Mouse (Mus musculus): Measurements from ENCODE around the gene Asrgl1. TPM values are rescaled to one million over a fixed set of nuclear protein-coding genes. Genes with fewer than 3 reads are reported as not detected.
A peak's percentile ranks its signal among the peaks of the same experiment; 100 is the strongest.
"Not testable (repeated sequence)": the region's sequence is repeated elsewhere in the genome, so short reads cannot be mapped to it uniquely, and the experiment has no call there.

Gene Asrgl1
- polyA plus RNA-seq, 1 experiment from 2014 or later = 15.0 TPM

GRCm38 (mm10) chr19:9090191-9090590, 45.2 kb downstream of the Asrgl1 start:
- Histone ChIP-seq H3K27me3 (ENCODE audit: insufficient read depth, low read length) (no peaks in the 10 kb centered on the region), H3K9ac (no peak overlapping the region), H3K27ac (ENCODE audit: low read depth) (no peak overlapping the region), H3K9me3 (ENCODE audit: low read depth, low read length) (no peaks in the 10 kb centered on the region), H3K36me3 (ENCODE audit: insufficient read depth) (no peaks in the 10 kb centered on the region), H3K4me2 (no peak overlapping the region), H3K4me3 (ENCODE audit: low read depth, low read length) (no peak overlapping the region), H3K4me1 (ENCODE audit: insufficient read depth) (no peaks in the 10 kb centered on the region)
- WGBS = 67% methylated on average over 4 of the region's 4 CpGs
- no peak for ATAC-seq (ENCODE audit: insufficient read depth)
- no peak for TF ChIP-seq CTCF (IDR thresholded peaks at IDR 0.05; ENCODE audit: low read depth)
- DNase-seq = no peak

GRCm38 (mm10) chr19:9087821-9088220, 47.6 kb downstream of the Asrgl1 start, which contains the start of gene Scgb1a1:
Gene Scgb1a1 (minus strand): TSS chr19:9087958.
- H3K4me1 ChIP-seq (ENCODE audit: insufficient read depth) = no peaks in the 10 kb centered on the region
- no peak within 1 kb of the TSS for H3K9ac ChIP-seq
- ATAC-seq (ENCODE audit: insufficient read depth) = no peak
- DNase-seq = no peak
- 75% methylated on average over 4 of the region's 4 CpGs for WGBS
- TF ChIP-seq CTCF (IDR thresholded peaks at IDR 0.05; ENCODE audit: low read depth) = no peak
- H3K27ac ChIP-seq (ENCODE audit: low read depth) = no peak within 1 kb of the TSS
- no peak within 1 kb of the TSS for H3K4me2 ChIP-seq
- H3K4me3 ChIP-seq (ENCODE audit: low read depth, low read length) = no peak within 1 kb of the TSS
- no peaks in the 10 kb centered on the region for H3K9me3 ChIP-seq (ENCODE audit: low read depth, low read length)
- no peaks in the 10 kb centered on the region for H3K27me3 ChIP-seq (ENCODE audit: insufficient read depth, low read length)
- no peaks in the 10 kb centered on the region for H3K36me3 ChIP-seq (ENCODE audit: insufficient read depth)

DNA sequence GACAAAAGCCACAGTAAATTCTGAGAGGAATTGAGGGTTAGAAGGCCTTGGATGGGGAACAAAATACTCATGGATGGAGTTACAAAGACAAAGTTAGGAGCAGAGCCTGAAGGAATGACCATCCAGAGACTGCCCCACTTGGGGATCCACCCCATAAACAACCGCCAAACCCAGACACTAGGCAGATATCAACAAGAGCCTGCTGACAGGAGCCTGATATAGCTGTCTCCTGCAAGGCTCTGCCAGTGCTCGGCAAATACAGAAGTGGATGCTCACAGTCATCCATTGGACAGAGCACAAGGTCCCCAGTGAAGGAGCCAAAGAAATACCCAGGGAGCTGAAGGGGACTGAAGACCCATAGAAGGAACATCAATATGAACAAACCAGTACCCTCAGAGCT, 51.5 kb downstream of the Asrgl1 start:
- not testable (repeated sequence) for H3K9ac ChIP-seq; H3K4me3 ChIP-seq (ENCODE audit: low read depth, low read length); H3K4me1 ChIP-seq (ENCODE audit: insufficient read depth); H3K27me3 ChIP-seq (ENCODE audit: insufficient read depth, low read length); ATAC-seq (ENCODE audit: insufficient read depth); H3K4me2 ChIP-seq; H3K36me3 ChIP-seq (ENCODE audit: insufficient read depth); DNase-seq; H3K9me3 ChIP-seq (ENCODE audit: low read depth, low read length); H3K27ac ChIP-seq (ENCODE audit: low read depth)
- WGBS = 42% methylated on average over 2 of the region's 2 CpGs

- Histone ChIP-seq H3K9ac (peak overlapping the region; percentile 42), H3K4me3 (ENCODE audit: low read depth, low read length) (no peak overlapping the region), H3K4me2 (peak overlapping the region; percentile 45)
Measured at GRCm38 (mm10) chr19:9083010-9083355, 52.5 kb downstream of the Asrgl1 start.

DNA sequence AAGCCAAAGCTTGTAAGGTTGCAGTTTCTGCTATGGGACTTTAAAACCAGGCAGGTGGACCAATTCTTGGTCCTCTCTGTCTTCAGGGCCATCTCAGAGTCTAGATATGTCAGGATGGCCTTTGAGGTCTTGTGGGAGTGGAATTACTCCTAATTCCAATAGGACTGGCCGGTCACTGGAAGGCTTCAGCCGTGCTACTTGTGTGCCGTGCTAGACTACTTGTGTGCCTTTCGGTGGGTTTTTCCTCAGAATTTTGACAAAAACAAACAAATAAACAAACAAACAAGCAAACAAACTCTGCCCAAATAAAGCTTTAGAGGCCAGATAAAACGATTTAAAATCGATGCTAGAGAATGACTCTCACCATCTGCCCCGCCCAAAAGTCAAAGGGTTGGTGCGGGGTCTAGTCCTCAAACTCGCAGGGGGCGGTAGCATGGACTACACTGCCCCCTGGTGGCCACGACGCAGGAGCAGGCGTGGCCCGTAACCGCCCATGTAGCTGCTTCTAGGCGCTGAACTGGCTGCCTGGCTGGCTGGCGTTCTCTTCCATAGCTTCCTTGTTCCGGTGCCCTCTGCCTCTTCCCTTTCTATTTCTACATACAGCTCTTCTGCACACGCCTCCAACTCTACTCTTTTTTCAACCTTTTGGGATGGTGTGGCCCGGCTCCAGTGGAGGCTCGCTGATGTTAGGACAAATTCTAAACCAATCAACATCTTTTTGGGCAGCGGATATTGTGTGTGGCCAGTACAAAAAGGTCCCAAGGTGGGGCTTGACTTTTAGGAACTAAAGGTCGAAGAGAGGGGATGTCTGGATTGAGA, 53.0 kb downstream of the Asrgl1 start:
- Histone ChIP-seq H3K27me3 (ENCODE audit: insufficient read depth, low read length) (no peaks in the 10 kb centered on the region), H3K4me2 (peak overlapping the region; percentile 45), H3K9me3 (ENCODE audit: low read depth, low read length) (no peaks in the 10 kb centered on the region), H3K36me3 (ENCODE audit: insufficient read depth) (no peaks in the 10 kb centered on the region), H3K27ac (ENCODE audit: low read depth) (no peak overlapping the region), H3K4me1 (ENCODE audit: insufficient read depth) (no peaks in the 10 kb centered on the region), H3K4me3 (ENCODE audit: low read depth, low read length) (peak overlapping the region; percentile 2; the same call in 1 of the 2 replicates), H3K9ac (peak overlapping the region; percentile 42)
- 17% methylated on average over 23 of the region's 23 CpGs for WGBS
- TF ChIP-seq CTCF (IDR thresholded peaks at IDR 0.05; ENCODE audit: low read depth) = peak; percentile 98
- DNase-seq (peak; percentile 96), ATAC-seq (ENCODE audit: insufficient read depth) (peak; percentile 95)

More at GRCm38 (mm10) chr19:9083010-9083355, 52.5 kb downstream of the Asrgl1 start:
- no peak for TF ChIP-seq CTCF (IDR thresholded peaks at IDR 0.05; ENCODE audit: low read depth)
- H3K27ac ChIP-seq (ENCODE audit: low read depth) = no peak overlapping the region
- 0 out of 2 replicates have a peak, but pooled peaks have one; percentile 5 for ATAC-seq (ENCODE audit: insufficient read depth)
- H3K9me3 ChIP-seq (ENCODE audit: low read depth, low read length) = no peaks in the 10 kb centered on the region
- whole genome bisulfite sequencing = 84% methylated on average over 2 of the region's 2 CpGs
- no peaks in the 10 kb centered on the region for H3K27me3 ChIP-seq (ENCODE audit: insufficient read depth, low read length)
- no peak for DNase-seq
- no peaks in the 10 kb centered on the region for H3K36me3 ChIP-seq (ENCODE audit: insufficient read depth)
- no peaks in the 10 kb centered on the region for H3K4me1 ChIP-seq (ENCODE audit: insufficient read depth)

DNA sequence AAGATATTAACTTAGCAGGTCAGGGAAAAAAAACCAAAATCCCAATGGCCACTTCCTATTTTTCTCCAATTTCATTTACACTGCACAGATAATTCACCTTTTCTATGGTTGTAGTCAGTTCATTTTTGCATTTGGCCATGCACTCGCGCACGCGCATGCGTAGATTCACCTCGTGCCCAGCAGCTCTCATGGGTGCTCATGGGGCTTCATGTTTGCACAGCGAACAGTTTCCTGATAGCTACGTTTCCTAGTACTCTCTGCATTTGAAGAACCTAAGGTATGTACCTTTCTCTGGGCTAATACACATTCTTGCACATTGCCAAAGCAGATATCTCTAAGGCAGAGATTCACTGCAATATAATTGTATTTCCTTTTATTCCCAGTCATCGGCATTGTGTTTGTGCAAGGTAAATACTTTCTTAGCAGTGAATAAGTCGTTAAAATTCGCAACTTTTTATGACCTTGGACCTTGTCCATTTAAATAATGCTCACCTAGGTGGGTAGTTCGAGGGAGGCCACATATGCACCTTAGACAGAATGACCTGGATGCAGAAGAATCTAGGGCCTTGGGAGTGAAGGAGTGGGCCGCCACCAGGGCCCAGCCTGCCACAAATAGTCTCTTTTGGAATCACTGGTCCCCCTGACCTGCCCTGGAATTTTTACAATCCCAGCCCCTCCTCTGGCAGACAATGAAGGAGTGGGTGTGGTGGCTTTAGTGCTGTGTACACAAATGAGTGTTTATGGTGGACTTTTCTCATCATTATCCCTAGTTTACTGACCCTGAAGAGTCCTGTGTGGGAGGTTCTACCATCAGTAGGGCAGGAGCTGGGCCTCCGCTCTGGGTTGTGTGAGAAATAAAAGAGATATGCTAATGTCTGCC, 53.9 kb downstream of the Asrgl1 start:
- WGBS = 71% methylated on average over 14 of the region's 14 CpGs
- Histone ChIP-seq H3K27ac (ENCODE audit: low read depth) (no peak overlapping the region), H3K9me3 (ENCODE audit: low read depth, low read length) (no peaks in the 10 kb centered on the region), H3K27me3 (ENCODE audit: insufficient read depth, low read length) (no peaks in the 10 kb centered on the region), H3K9ac (no peak overlapping the region), H3K4me1 (ENCODE audit: insufficient read depth) (no peaks in the 10 kb centered on the region), H3K36me3 (ENCODE audit: insufficient read depth) (no peaks in the 10 kb centered on the region), H3K4me3 (ENCODE audit: low read depth, low read length) (no peak overlapping the region), H3K4me2 (peak overlapping the region; percentile 45; the same call in 1 of the 2 replicates)
- DNase-seq (peak; percentile 63), ATAC-seq (ENCODE audit: insufficient read depth) (peak; percentile 38; the same call in 1 of the 2 replicates)
- no peak for TF ChIP-seq CTCF (IDR thresholded peaks at IDR 0.05; ENCODE audit: low read depth)

GRCm38 (mm10) chr19:9079916-9080315, 55.5 kb downstream of the Asrgl1 start:
- DNase-seq (no peak), ATAC-seq (ENCODE audit: insufficient read depth) (no peak)
- Histone ChIP-seq H3K4me2 (no peak overlapping the region), H3K27ac (ENCODE audit: low read depth) (no peak overlapping the region), H3K36me3 (ENCODE audit: insufficient read depth) (no peaks in the 10 kb centered on the region), H3K27me3 (ENCODE audit: insufficient read depth, low read length) (no peaks in the 10 kb centered on the region), H3K4me3 (ENCODE audit: low read depth, low read length) (no peak overlapping the region), H3K9me3 (ENCODE audit: low read depth, low read length) (no peaks in the 10 kb centered on the region), H3K4me1 (ENCODE audit: insufficient read depth) (no peaks in the 10 kb centered on the region), H3K9ac (no peak overlapping the region)
- 23% methylated on average over 7 of the region's 7 CpGs for WGBS
- TF ChIP-seq CTCF (IDR thresholded peaks at IDR 0.05; ENCODE audit: low read depth) = no peak

Data from lung, embryonic 14.5 days (tissue).